Mouse (Mus musculus) bone marrow macrophage, adult 2 months (primary cell): ENCODE measurements around the gene Gnb2.

Experiments used
- CTCF ChIP-seq: IDR thresholded peaks from 2 replicates; pipeline ENCODE4 v1.5.1; 2012; ENCODE audit warnings: low read depth, mild to moderate bottlenecking, low read length, moderate library complexity
- POLR2A ChIP-seq: IDR thresholded peaks from 2 replicates; pipeline ENCODE4 v1.6.1; 2012; ENCODE audit warnings: mild to moderate bottlenecking, low read depth, low read length, borderline replicate concordance

GRCm38 (mm10) chr5:137539291-137539801 lies 6.0 kb upstream of the Gnb2 start:
- no peak for TF ChIP-seq CTCF
- no peak for TF ChIP-seq POLR2A
